Mouse (Mus musculus): ENCODE measurements around the gene Slc5a10. TPM values are rescaled to one million over a fixed set of nuclear protein-coding genes. Genes with fewer than 3 reads are reported as not detected.
A peak's percentile ranks its signal among the peaks of the same experiment; 100 is the strongest.

Slc5a10 gene
- 0.27 and 0.36 TPM in 2 replicates for polyA plus RNA-seq (2012; rRNA removed)

GRCm38 (mm10) chr11:61720636-61721035, at the start of gene Slc5a10:
Slc5a10 (minus strand) TSS chr11:61720826.
- Histone ChIP-seq H3K27me3 (ENCODE audit: control insufficient read depth, insufficient read depth, low read length) (no peaks in the 10 kb centered on the region), H3K4me3 (ENCODE audit: control insufficient read depth, insufficient read depth, low read length) (no peak within 1 kb of the TSS), H3K36me3 (ENCODE audit: control insufficient read depth, insufficient read depth, low read length) (no peaks in the 10 kb centered on the region), H3K27ac (ENCODE audit: control insufficient read depth, insufficient read depth, low read length) (no peak within 1 kb of the TSS), H3K4me1 (replicated peaks; ENCODE audit: control insufficient read depth, insufficient read depth, low read length) (no peaks in the 10 kb centered on the region)
- DNase-seq, result no peak
- TF ChIP-seq CTCF (IDR thresholded peaks at IDR 0.05; ENCODE audit: borderline replicate concordance, control insufficient read depth, extremely low read depth, insufficient read depth, low read length, poor library complexity), result no peak
- TF ChIP-seq POLR2A (IDR thresholded peaks at IDR 0.05; ENCODE audit: control insufficient read depth, extremely low read depth, insufficient read depth, low read length, poor library complexity), result no peak
- WGBS, result 98% methylated on average over 3 of the region's 3 CpGs

GRCm38 (mm10) chr11:61761584-61762407, 41.2 kb upstream of the Slc5a10 start, which contains the start of gene Prpsap2:
Prpsap2 (minus strand) TSS chr11:61762088.
- Histone ChIP-seq H3K27ac (ENCODE audit: control insufficient read depth, insufficient read depth, low read length) (peak within 1 kb of the TSS; percentile 49; the same call in 1 of the 2 replicates), H3K4me3 (ENCODE audit: control insufficient read depth, insufficient read depth, low read length) (peak within 1 kb of the TSS; percentile 52), H3K4me1 (replicated peaks; ENCODE audit: control insufficient read depth, insufficient read depth, low read length) (peaks cover 4% of the 10 kb centered on the region), H3K36me3 (ENCODE audit: control insufficient read depth, insufficient read depth, low read length) (no peaks in the 10 kb centered on the region), H3K27me3 (ENCODE audit: control insufficient read depth, insufficient read depth, low read length) (no peaks in the 10 kb centered on the region)
- peak; percentile 57; the same call in 1 of the 2 replicates for TF ChIP-seq CTCF (IDR thresholded peaks at IDR 0.05; ENCODE audit: borderline replicate concordance, control insufficient read depth, extremely low read depth, insufficient read depth, low read length, poor library complexity)
- TF ChIP-seq POLR2A (IDR thresholded peaks at IDR 0.05; ENCODE audit: control insufficient read depth, extremely low read depth, insufficient read depth, low read length, poor library complexity), result peak; percentile 90
- DNase-seq, result peak; percentile 100
- under 1% methylated on average over 51 of the region's 51 CpGs for WGBS

DNA sequence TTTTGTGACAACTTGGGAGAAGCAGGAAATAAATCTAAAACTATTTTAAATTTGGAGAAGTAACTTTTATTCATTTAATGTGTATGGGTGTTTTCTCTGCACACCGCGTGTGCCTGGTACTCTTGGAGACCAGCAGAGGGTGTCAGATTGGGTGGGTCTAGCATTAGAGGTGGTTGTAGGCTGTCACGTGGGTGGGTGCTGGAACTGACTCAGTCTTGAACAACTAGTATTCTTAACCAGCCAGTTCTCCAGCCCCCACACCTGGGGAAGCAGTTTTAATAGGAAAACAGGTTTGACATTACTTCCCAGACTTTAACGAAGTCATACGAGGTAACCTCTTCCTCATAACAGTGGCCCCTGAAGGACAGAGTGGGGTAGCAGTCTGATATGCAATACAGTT, 39.9 kb upstream of the Slc5a10 start:
- no peak overlapping the region for H3K4me3 ChIP-seq (ENCODE audit: control insufficient read depth, insufficient read depth, low read length)

GRCm38 (mm10) chr11:61757151-61757550, 36.5 kb upstream of the Slc5a10 start:
- Histone ChIP-seq H3K27me3 (ENCODE audit: control insufficient read depth, insufficient read depth, low read length) (no peaks in the 10 kb centered on the region), H3K4me3 (ENCODE audit: control insufficient read depth, insufficient read depth, low read length) (no peak overlapping the region), H3K36me3 (ENCODE audit: control insufficient read depth, insufficient read depth, low read length) (peaks cover 27% of the 10 kb centered on the region), H3K27ac (ENCODE audit: control insufficient read depth, insufficient read depth, low read length) (no peak overlapping the region), H3K4me1 (replicated peaks; ENCODE audit: control insufficient read depth, insufficient read depth, low read length) (peaks cover 4% of the 10 kb centered on the region)
- whole genome bisulfite sequencing, result 94% methylated on average over 2 of the region's 2 CpGs
- no peak for DNase-seq
- TF ChIP-seq POLR2A (IDR thresholded peaks at IDR 0.05; ENCODE audit: control insufficient read depth, extremely low read depth, insufficient read depth, low read length, poor library complexity) (no peak), CTCF (IDR thresholded peaks at IDR 0.05; ENCODE audit: borderline replicate concordance, control insufficient read depth, extremely low read depth, insufficient read depth, low read length, poor library complexity) (no peak)

More for the DNA sequence above, 39.9 kb upstream of the Slc5a10 start:
- TF ChIP-seq CTCF (IDR thresholded peaks at IDR 0.05; ENCODE audit: borderline replicate concordance, control insufficient read depth, extremely low read depth, insufficient read depth, low read length, poor library complexity), result no peak
- TF ChIP-seq POLR2A (IDR thresholded peaks at IDR 0.05; ENCODE audit: control insufficient read depth, extremely low read depth, insufficient read depth, low read length, poor library complexity), result no peak
- Histone ChIP-seq H3K27me3 (ENCODE audit: control insufficient read depth, insufficient read depth, low read length) (no peaks in the 10 kb centered on the region), H3K27ac (ENCODE audit: control insufficient read depth, insufficient read depth, low read length) (no peak overlapping the region), H3K4me1 (replicated peaks; ENCODE audit: control insufficient read depth, insufficient read depth, low read length) (peaks cover 4% of the 10 kb centered on the region), H3K36me3 (ENCODE audit: control insufficient read depth, insufficient read depth, low read length) (peaks cover 3% of the 10 kb centered on the region)
- 9% methylated on average over 5 of the region's 5 CpGs for WGBS
- DNase-seq, result peak; percentile 45

GRCm38 (mm10) chr11:61751612-61752011, 31.0 kb upstream of the Slc5a10 start:
- H3K27ac ChIP-seq (ENCODE audit: control insufficient read depth, insufficient read depth, low read length), result no peak overlapping the region
- H3K4me3 ChIP-seq (ENCODE audit: control insufficient read depth, insufficient read depth, low read length), result no peak overlapping the region
- H3K4me1 ChIP-seq (replicated peaks; ENCODE audit: control insufficient read depth, insufficient read depth, low read length), result no peaks in the 10 kb centered on the region
- WGBS, result 87% methylated on average over 5 of the region's 5 CpGs
- DNase-seq, result peak; percentile 30
- TF ChIP-seq CTCF (IDR thresholded peaks at IDR 0.05; ENCODE audit: borderline replicate concordance, control insufficient read depth, extremely low read depth, insufficient read depth, low read length, poor library complexity), result no peak
- TF ChIP-seq POLR2A (IDR thresholded peaks at IDR 0.05; ENCODE audit: control insufficient read depth, extremely low read depth, insufficient read depth, low read length, poor library complexity), result no peak
- H3K36me3 ChIP-seq (ENCODE audit: control insufficient read depth, insufficient read depth, low read length), result peaks cover 59% of the 10 kb centered on the region
- H3K27me3 ChIP-seq (ENCODE audit: control insufficient read depth, insufficient read depth, low read length), result no peaks in the 10 kb centered on the region

- no peak for TF ChIP-seq POLR2A (IDR thresholded peaks at IDR 0.05; ENCODE audit: control insufficient read depth, extremely low read depth, insufficient read depth, low read length, poor library complexity)
- no peak for TF ChIP-seq CTCF (IDR thresholded peaks at IDR 0.05; ENCODE audit: borderline replicate concordance, control insufficient read depth, extremely low read depth, insufficient read depth, low read length, poor library complexity)
- no peak for DNase-seq
- peaks cover 56% of the 10 kb centered on the region for H3K36me3 ChIP-seq (ENCODE audit: control insufficient read depth, insufficient read depth, low read length)
- no peaks in the 10 kb centered on the region for H3K27me3 ChIP-seq (ENCODE audit: control insufficient read depth, insufficient read depth, low read length)
- WGBS, result 88% methylated on average over 3 of the region's 3 CpGs
- no peaks in the 10 kb centered on the region for H3K4me1 ChIP-seq (replicated peaks; ENCODE audit: control insufficient read depth, insufficient read depth, low read length)
- H3K4me3 ChIP-seq (ENCODE audit: control insufficient read depth, insufficient read depth, low read length), result no peak overlapping the region
- no peak overlapping the region for H3K27ac ChIP-seq (ENCODE audit: control insufficient read depth, insufficient read depth, low read length)
These were observed 26.5 kb upstream of the Slc5a10 start for GRCm38 (mm10) chr11:61747161-61747560.
